Mouse (Mus musculus) liver, embryonic 14.5 days (tissue): ENCODE measurements at regions not wholly inside any gene's neighbourhood (a gene's known extent, or its start where the extent isn't known, plus 50 kb on each side); places are given as distances from the start of the nearest gene placed in this dataset.

Experiments
- ATAC-seq: fragments of 200-750 bp; cut with Nextera tagmentation; 2 replicates; pipeline ENCODE4 v1.8.0; 2017; ENCODE audit warnings: moderate number of reproducible peaks, mild to moderate bottlenecking, moderate library complexity; ENCODE audit not compliant: insufficient read depth
- DNase-seq, 3 experiments: peaks; one replicate each; pipeline ENCODE4 v3.0.0-alpha.2; 2012 to 2013; ENCODE audit warnings: low read depth in 3 of 3, low spot score in 3 of 3
- H3K27ac ChIP-seq: fragments of 300-500 bp; sonication (generic); 2 replicates; pipeline ENCODE4 v1.5.1; 2014; ENCODE audit warnings: moderate library complexity, mild to moderate bottlenecking, control low read depth, inconsistent platforms
- H3K27me3 ChIP-seq: fragments of 300-500 bp; sonication (generic); 2 replicates; pipeline ENCODE4 v1.6.1; 2014; ENCODE audit warnings: mild to moderate bottlenecking, low read length, moderate library complexity; ENCODE audit not compliant: control insufficient read depth, insufficient read depth
- H3K36me3 ChIP-seq: fragments of 300-500 bp; sonication (generic); replicated peaks from 2 replicates; pipeline ENCODE4 v1.6.1; 2014; ENCODE audit warnings: low read depth; ENCODE audit not compliant: control insufficient read depth, insufficient read depth
- H3K4me1 ChIP-seq, 2 experiments: fragments of 200-500 bp in 1 of 2; fragments of 300-500 bp in 1 of 2; sonication (generic) in 1 of 2; replicated peaks; 2 replicates each; pipeline ENCODE4 v1.6.1; 2012 to 2014; ENCODE audit warnings: antibody characterized with exemption in 1 of 2, inconsistent platforms in 1 of 2, low read length in 1 of 2; ENCODE audit not compliant: control insufficient read depth in 2 of 2, insufficient read depth in 2 of 2
- H3K4me2 ChIP-seq: fragments of 300-500 bp; sonication (generic); 2 replicates; pipeline ENCODE4 v1.6.1; 2014; ENCODE audit warnings: low read depth, mild to moderate bottlenecking, control low read depth, moderate library complexity
- H3K4me3 ChIP-seq, 2 experiments: fragments of 200-500 bp in 1 of 2; fragments of 300-500 bp in 1 of 2; sonication (generic) in 1 of 2; 2 replicates each; pipeline ENCODE4 v1.5.1; 2012 to 2014; ENCODE audit warnings: low read depth in 2 of 2, low read length in 2 of 2, mild to moderate bottlenecking in 2 of 2, control low read depth in 1 of 2, inconsistent platforms in 1 of 2, moderate library complexity in 1 of 2; ENCODE audit not compliant: insufficient read depth in 1 of 2
- H3K9ac ChIP-seq: fragments of 300-500 bp; sonication (generic); replicated peaks from 2 replicates; pipeline ENCODE4 v1.6.1; 2014; ENCODE audit warnings: mild to moderate bottlenecking, control low read depth, moderate library complexity
- H3K9me3 ChIP-seq: fragments of 300-500 bp; sonication (generic); 2 replicates; pipeline ENCODE4 v1.6.1; 2016; ENCODE audit warnings: low read length, mixed read lengths; ENCODE audit not compliant: control insufficient read depth
- CTCF ChIP-seq: IDR thresholded peaks from 2 replicates; pipeline ENCODE4 v1.5.1; 2016; ENCODE audit warnings: antibody characterized with exemption, low read depth, control low read depth
- EP300 ChIP-seq: IDR thresholded peaks from 2 replicates; pipeline ENCODE4 v1.6.1; 2016; ENCODE audit warnings: antibody characterized with exemption, low read depth
- WGBS: fragments of 180-500 bp; shearing (Covaris S2); extraction: QIAGEN DNeasy Blood & Tissue Kit; methylation state at CpG from one replicate; pipeline ENCODE4 v1.1.7; 2014; ENCODE audit not compliant: insufficient replicate concordance; 5-methylcytosine and 5-hydroxymethylcytosine counted together

DNA sequence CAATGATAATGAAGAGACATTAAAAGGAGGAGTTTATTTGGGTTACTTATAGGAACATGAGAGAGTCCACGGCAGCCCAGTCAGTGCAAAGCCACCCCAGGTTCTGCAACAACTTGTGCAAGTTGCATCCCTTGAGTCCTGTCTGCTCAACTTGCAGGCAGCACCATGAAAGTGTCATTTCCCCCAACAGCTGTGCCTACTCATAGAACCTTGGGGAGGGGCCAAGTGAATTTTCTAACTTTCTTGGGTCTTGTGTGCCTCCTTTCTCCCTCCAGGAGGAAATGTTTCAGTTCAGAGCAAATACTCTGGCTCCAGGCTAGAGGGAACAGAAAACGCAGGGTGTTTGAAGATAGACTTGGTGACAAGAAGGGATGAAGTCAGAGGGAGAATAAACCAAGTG lies 204.5 kb upstream of the Mocs1 start:
- no peaks in the 10 kb centered on the region for H3K4me1 ChIP-seq
- H3K4me2 ChIP-seq: no peak overlapping the region
- H3K9ac ChIP-seq: no peak overlapping the region
- no peaks in the 10 kb centered on the region for H3K36me3 ChIP-seq
- ATAC-seq: no peak
- no peak overlapping the region for H3K4me3 ChIP-seq
- TF ChIP-seq CTCF: no peak
- no peak for TF ChIP-seq EP300
- WGBS: 58% methylated on average over 2 of the region's 2 CpGs
- DNase-seq: no peak
- H3K27me3 ChIP-seq: no peaks in the 10 kb centered on the region
- no peaks in the 10 kb centered on the region for H3K9me3 ChIP-seq
- no peak overlapping the region for H3K27ac ChIP-seq

DNA sequence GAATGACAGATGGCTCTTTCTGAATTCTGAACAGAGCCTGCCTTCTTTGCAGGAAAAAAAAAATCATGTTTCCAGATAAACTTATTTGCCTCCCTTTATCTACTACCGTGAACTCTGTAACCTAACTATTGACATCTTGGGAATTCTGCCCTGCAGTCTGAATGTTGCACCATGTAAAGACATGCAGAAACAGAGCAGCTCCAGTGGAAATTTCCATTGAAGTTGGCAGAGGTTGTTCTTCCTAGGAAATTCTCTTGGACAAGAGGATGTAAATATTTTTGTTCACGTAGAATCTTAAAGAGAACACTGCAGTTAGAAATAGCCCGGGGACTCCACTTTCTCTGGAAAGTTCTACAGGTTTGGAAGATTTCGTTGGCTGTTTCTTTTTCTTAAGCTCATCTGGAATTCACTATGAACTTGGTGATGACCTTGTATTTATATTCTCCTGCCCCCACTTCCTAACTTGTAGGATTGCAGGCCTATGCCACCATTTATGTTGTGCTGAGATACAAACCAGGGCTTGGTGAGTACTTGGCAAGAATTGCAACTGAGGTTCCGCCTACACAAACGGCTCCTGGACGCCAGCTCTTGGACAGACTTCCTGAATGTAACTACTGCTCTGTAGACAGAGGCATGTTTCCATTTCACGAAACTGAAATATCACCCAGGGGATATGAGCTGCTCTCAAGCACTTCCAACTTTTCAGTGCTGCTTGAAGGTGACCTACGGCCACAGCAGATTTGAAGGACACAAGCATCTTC lies 202.7 kb upstream of the Mocs1 start:
- H3K27me3 ChIP-seq: no peaks in the 10 kb centered on the region
- no peaks in the 10 kb centered on the region for H3K9me3 ChIP-seq
- 60% methylated on average over 9 of the region's 9 CpGs for WGBS
- H3K9ac ChIP-seq: no peak overlapping the region
- no peak for DNase-seq
- no peak overlapping the region for H3K4me2 ChIP-seq
- no peak for ATAC-seq
- H3K4me1 ChIP-seq: no peaks in the 10 kb centered on the region
- no peak overlapping the region for H3K27ac ChIP-seq
- TF ChIP-seq CTCF (no peak), EP300 (no peak)
- no peaks in the 10 kb centered on the region for H3K36me3 ChIP-seq
- H3K4me3 ChIP-seq: no peak overlapping the region

GRCm38 (mm10) chr17:49226016-49226400 lies 202.2 kb upstream of the Mocs1 start:
- H3K4me2 ChIP-seq: no peak overlapping the region
- H3K9me3 ChIP-seq: no peaks in the 10 kb centered on the region
- no peaks in the 10 kb centered on the region for H3K27me3 ChIP-seq
- no peak overlapping the region for H3K9ac ChIP-seq
- ATAC-seq (no peak), DNase-seq (no peak)
- H3K27ac ChIP-seq: no peak overlapping the region
- H3K4me3 ChIP-seq: no peak overlapping the region
- no peak for TF ChIP-seq CTCF
- no peak for TF ChIP-seq EP300
- 51% methylated on average over 6 of the region's 6 CpGs for WGBS
- no peaks in the 10 kb centered on the region for H3K36me3 ChIP-seq
- no peaks in the 10 kb centered on the region for H3K4me1 ChIP-seq

DNA sequence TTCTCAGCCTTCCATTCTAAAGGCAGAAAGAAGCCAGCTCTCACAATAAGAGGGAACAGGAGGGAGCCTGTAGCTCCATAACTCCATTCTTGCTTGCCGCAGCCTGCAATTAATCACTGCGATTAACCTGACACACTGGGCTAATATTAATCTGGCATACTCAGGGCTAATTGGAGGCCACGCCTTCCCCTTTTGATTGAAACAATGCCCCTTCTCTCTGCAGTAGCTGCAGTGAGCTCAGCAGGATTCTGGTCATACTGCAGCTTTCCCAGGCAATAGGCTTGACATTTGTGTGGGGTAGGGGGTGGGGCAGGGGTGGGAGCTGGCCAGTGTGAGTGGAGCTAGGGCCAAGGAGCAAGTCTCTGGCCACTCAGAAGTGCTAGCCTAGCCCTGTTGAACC lies 196.9 kb upstream of the Mocs1 start:
- Histone ChIP-seq H3K9me3 (no peaks in the 10 kb centered on the region), H3K27ac (no peak overlapping the region), H3K4me3 (no peak overlapping the region), H3K27me3 (no peaks in the 10 kb centered on the region), H3K4me2 (no peak overlapping the region), H3K36me3 (no peaks in the 10 kb centered on the region), H3K4me1 (no peaks in the 10 kb centered on the region), H3K9ac (no peak overlapping the region)
- no peak for DNase-seq
- 70% methylated on average over 3 of the region's 3 CpGs for WGBS
- ATAC-seq: no peak
- TF ChIP-seq CTCF (no peak), EP300 (no peak)

DNA sequence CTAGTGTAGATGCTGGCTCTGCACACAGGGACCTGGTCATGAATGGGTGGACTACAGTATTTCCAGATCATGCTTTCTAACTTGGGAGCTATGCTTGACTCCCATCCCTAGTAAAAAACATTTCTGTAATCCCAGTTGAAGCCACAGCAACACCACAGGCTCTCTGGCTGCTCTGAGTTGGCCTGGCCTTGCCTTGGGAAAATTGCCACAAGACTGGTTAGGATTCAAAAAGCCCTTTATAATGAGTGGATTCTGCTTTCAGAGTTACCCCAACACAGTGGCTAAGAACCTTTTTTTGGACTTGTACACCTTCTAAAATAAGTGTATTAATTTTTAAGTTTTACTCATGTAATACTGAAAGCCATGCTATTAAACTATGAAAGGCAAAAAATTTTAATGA lies 188.1 kb upstream of the Mocs1 start:
- H3K9me3 ChIP-seq: no peaks in the 10 kb centered on the region
- H3K36me3 ChIP-seq: no peaks in the 10 kb centered on the region
- H3K4me1 ChIP-seq: no peaks in the 10 kb centered on the region
- TF ChIP-seq CTCF: no peak
- no peak for TF ChIP-seq EP300
- no peaks in the 10 kb centered on the region for H3K27me3 ChIP-seq
- H3K4me3 ChIP-seq: no peak overlapping the region
- no peak overlapping the region for H3K4me2 ChIP-seq
- no peak overlapping the region for H3K9ac ChIP-seq
- DNase-seq: no peak
- ATAC-seq: no peak
- no peak overlapping the region for H3K27ac ChIP-seq
